Mouse (Mus musculus) liver, embryonic 12.5 days (tissue): ENCODE measurements around the gene Ikzf2. TPM values are rescaled to one million over a fixed set of nuclear protein-coding genes. Genes with fewer than 3 reads are reported as not detected.

ENCODE experiments used
- ATAC-seq: fragments of 200-750 bp; cut with Nextera tagmentation; 2 replicates; pipeline ENCODE4 v1.8.0; 2017; ENCODE audit warnings: moderate number of reproducible peaks, mild to moderate bottlenecking, moderate library complexity
- H3K27ac ChIP-seq: fragments of 300-500 bp; sonication (generic); 2 replicates; pipeline ENCODE4 v1.5.1; 2016; ENCODE audit warnings: mild to moderate bottlenecking
- H3K27me3 ChIP-seq: fragments of 300-500 bp; sonication (generic); replicated peaks from 2 replicates; pipeline ENCODE4 v1.6.1; 2016; ENCODE audit warnings: mild to moderate bottlenecking, moderate library complexity
- H3K36me3 ChIP-seq: fragments of 300-500 bp; sonication (generic); 2 replicates; pipeline ENCODE4 v1.6.1; 2016; ENCODE audit warnings: mild to moderate bottlenecking, moderate library complexity
- H3K4me1 ChIP-seq: fragments of 300-500 bp; sonication (generic); 2 replicates; pipeline ENCODE4 v1.6.1; 2016
- H3K4me2 ChIP-seq: fragments of 300-500 bp; sonication (generic); 2 replicates; pipeline ENCODE4 v1.6.1; 2016; ENCODE audit warnings: mild to moderate bottlenecking, moderate library complexity
- H3K4me3 ChIP-seq: fragments of 300-500 bp; sonication (generic); 2 replicates; pipeline ENCODE4 v1.5.1; 2016; ENCODE audit warnings: mild to moderate bottlenecking, moderate library complexity
- H3K9ac ChIP-seq: fragments of 300-500 bp; sonication (generic); 2 replicates; pipeline ENCODE4 v1.6.1; 2016; ENCODE audit warnings: mild to moderate bottlenecking, moderate library complexity
- H3K9me3 ChIP-seq: fragments of 300-500 bp; sonication (generic); replicated peaks from 2 replicates; pipeline ENCODE4 v1.6.1; 2016; ENCODE audit warnings: mild to moderate bottlenecking, moderate library complexity
- WGBS: fragments of 180-500 bp; shearing (Covaris S2); methylation state at CpG from one replicate; pipeline ENCODE4 v1.1.7; 2016; ENCODE audit not compliant: insufficient replicate concordance; 5-methylcytosine and 5-hydroxymethylcytosine counted together
- polyA plus RNA-seq: library from polyadenylated mRNA; unstranded; fragments of >200 nt; fragmentation: Nextera tagmentation; extraction: Ambion mirVana; gene quantifications from 2 replicates; pipeline ENCODE4 v1.2.1, GENCODE M21; 2016

The Ikzf2 gene
- polyA plus RNA-seq, 1 experiment from 2014 or later: 1.6 TPM

GRCm38 (mm10) chr1:69658051-69658450 lies 29.0 kb downstream of the Ikzf2 start:
- H3K27ac ChIP-seq: no peak overlapping the region
- ATAC-seq: no peak
- no peak overlapping the region for H3K4me3 ChIP-seq
- H3K36me3 ChIP-seq: no peaks in the 10 kb centered on the region
- WGBS: 58% methylated on average over 6 of the region's 6 CpGs
- no peaks in the 10 kb centered on the region for H3K9me3 ChIP-seq
- H3K9ac ChIP-seq: no peak overlapping the region
- H3K4me2 ChIP-seq: no peak overlapping the region
- H3K27me3 ChIP-seq: no peaks in the 10 kb centered on the region
- H3K4me1 ChIP-seq: peaks cover 29% of the 10 kb centered on the region

- Histone ChIP-seq H3K27ac (no peak overlapping the region), H3K9ac (no peak overlapping the region), H3K4me3 (no peak overlapping the region), H3K9me3 (no peaks in the 10 kb centered on the region), H3K36me3 (no peaks in the 10 kb centered on the region), H3K4me2 (peak overlapping the region; percentile 50), H3K27me3 (no peaks in the 10 kb centered on the region), H3K4me1 (peaks cover 29% of the 10 kb centered on the region)
- no peak for ATAC-seq
- 54% methylated on average over 3 of the region's 3 CpGs for WGBS
Measured at GRCm38 (mm10) chr1:69657455-69657854, 29.6 kb downstream of the Ikzf2 start.

GRCm38 (mm10) chr1:69656929-69657328 lies 30.1 kb downstream of the Ikzf2 start:
- Histone ChIP-seq H3K36me3 (no peaks in the 10 kb centered on the region), H3K4me3 (peak overlapping the region; percentile 4; the same call in 1 of the 2 replicates), H3K27me3 (no peaks in the 10 kb centered on the region), H3K9ac (peak overlapping the region; percentile 17; the same call in 1 of the 2 replicates), H3K4me2 (peak overlapping the region; percentile 50), H3K4me1 (peaks cover 29% of the 10 kb centered on the region), H3K27ac (no peak overlapping the region), H3K9me3 (no peaks in the 10 kb centered on the region)
- no peak for ATAC-seq
- 24% methylated on average over 16 of the region's 16 CpGs for WGBS

GRCm38 (mm10) chr1:69656047-69656782 lies 30.8 kb downstream of the Ikzf2 start:
- 26% methylated on average over 5 of the region's 5 CpGs for WGBS
- H3K27ac ChIP-seq: no peak overlapping the region
- peaks cover 29% of the 10 kb centered on the region for H3K4me1 ChIP-seq
- H3K27me3 ChIP-seq: no peaks in the 10 kb centered on the region
- no peaks in the 10 kb centered on the region for H3K9me3 ChIP-seq
- H3K9ac ChIP-seq: no peak overlapping the region
- H3K36me3 ChIP-seq: no peaks in the 10 kb centered on the region
- peak overlapping the region; percentile 6; the same call in 1 of the 2 replicates for H3K4me2 ChIP-seq
- no peak overlapping the region for H3K4me3 ChIP-seq
- ATAC-seq: no peak

- Histone ChIP-seq H3K9me3 (no peaks in the 10 kb centered on the region), H3K36me3 (no peaks in the 10 kb centered on the region), H3K27me3 (no peaks in the 10 kb centered on the region), H3K9ac (no peak overlapping the region), H3K4me2 (no peak overlapping the region), H3K4me3 (no peak overlapping the region), H3K4me1 (peaks cover 29% of the 10 kb centered on the region), H3K27ac (no peak overlapping the region)
- ATAC-seq: no peak
- WGBS: 55% methylated on average over 5 of the region's 5 CpGs
Measured at GRCm38 (mm10) chr1:69655368-69655767, 31.7 kb downstream of the Ikzf2 start.

- Histone ChIP-seq H3K27me3 (no peaks in the 10 kb centered on the region), H3K27ac (no peak overlapping the region), H3K4me2 (no peak overlapping the region), H3K4me1 (peaks cover 29% of the 10 kb centered on the region), H3K36me3 (no peaks in the 10 kb centered on the region), H3K9me3 (no peaks in the 10 kb centered on the region), H3K9ac (no peak overlapping the region), H3K4me3 (no peak overlapping the region)
- ATAC-seq: peak; percentile 18; the same call in 1 of the 2 replicates
- WGBS: 27% methylated on average over 1 of the region's 1 CpGs
Measured at GRCm38 (mm10) chr1:69654955-69655354, 32.1 kb downstream of the Ikzf2 start.

GRCm38 (mm10) chr1:69653419-69653818 lies 33.6 kb downstream of the Ikzf2 start:
- 61% methylated on average over 2 of the region's 2 CpGs for WGBS
- no peak overlapping the region for H3K27ac ChIP-seq
- ATAC-seq: no peak
- H3K9me3 ChIP-seq: no peaks in the 10 kb centered on the region
- peaks cover 29% of the 10 kb centered on the region for H3K4me1 ChIP-seq
- H3K9ac ChIP-seq: no peak overlapping the region
- H3K4me2 ChIP-seq: no peak overlapping the region
- no peaks in the 10 kb centered on the region for H3K27me3 ChIP-seq
- no peaks in the 10 kb centered on the region for H3K36me3 ChIP-seq
- H3K4me3 ChIP-seq: no peak overlapping the region

- Histone ChIP-seq H3K9ac (no peak overlapping the region), H3K27ac (no peak overlapping the region), H3K4me3 (no peak overlapping the region), H3K9me3 (no peaks in the 10 kb centered on the region), H3K4me1 (no peaks in the 10 kb centered on the region), H3K27me3 (no peaks in the 10 kb centered on the region), H3K4me2 (no peak overlapping the region), H3K36me3 (no peaks in the 10 kb centered on the region)
- no peak for ATAC-seq
- WGBS: 39% methylated on average over 4 of the region's 4 CpGs
Measured at GRCm38 (mm10) chr1:69643138-69643537, 43.9 kb downstream of the Ikzf2 start.

GRCm38 (mm10) chr1:69641986-69642385 lies 45.1 kb downstream of the Ikzf2 start:
- Histone ChIP-seq H3K27me3 (no peaks in the 10 kb centered on the region), H3K4me1 (no peaks in the 10 kb centered on the region), H3K9me3 (no peaks in the 10 kb centered on the region), H3K9ac (no peak overlapping the region), H3K36me3 (no peaks in the 10 kb centered on the region), H3K4me2 (no peak overlapping the region), H3K27ac (no peak overlapping the region), H3K4me3 (no peak overlapping the region)
- no peak for ATAC-seq
- 74% methylated on average over 6 of the region's 6 CpGs for WGBS

GRCm38 (mm10) chr1:69638321-69638720 lies 48.7 kb downstream of the Ikzf2 start:
- 58% methylated on average over 8 of the region's 8 CpGs for WGBS
- Histone ChIP-seq H3K9me3 (no peaks in the 10 kb centered on the region), H3K27me3 (no peaks in the 10 kb centered on the region), H3K4me3 (no peak overlapping the region), H3K9ac (no peak overlapping the region), H3K36me3 (no peaks in the 10 kb centered on the region), H3K4me1 (no peaks in the 10 kb centered on the region), H3K27ac (no peak overlapping the region), H3K4me2 (no peak overlapping the region)
- no peak for ATAC-seq

- 38% methylated on average over 3 of the region's 3 CpGs for WGBS
- H3K9me3 ChIP-seq: no peaks in the 10 kb centered on the region
- no peaks in the 10 kb centered on the region for H3K4me1 ChIP-seq
- H3K9ac ChIP-seq: no peak overlapping the region
- H3K27me3 ChIP-seq: no peaks in the 10 kb centered on the region
- H3K36me3 ChIP-seq: no peaks in the 10 kb centered on the region
- no peak for ATAC-seq
- no peak overlapping the region for H3K4me2 ChIP-seq
- no peak overlapping the region for H3K4me3 ChIP-seq
- H3K27ac ChIP-seq: no peak overlapping the region
Measured at GRCm38 (mm10) chr1:69637907-69638306, 49.1 kb downstream of the Ikzf2 start.

GRCm38 (mm10) chr1:69634259-69634658 lies 52.8 kb downstream of the Ikzf2 start:
- peaks cover 5% of the 10 kb centered on the region for H3K4me1 ChIP-seq
- no peak overlapping the region for H3K27ac ChIP-seq
- H3K36me3 ChIP-seq: no peaks in the 10 kb centered on the region
- 81% methylated on average over 2 of the region's 2 CpGs for WGBS
- H3K9me3 ChIP-seq: no peaks in the 10 kb centered on the region
- H3K27me3 ChIP-seq: no peaks in the 10 kb centered on the region
- no peak overlapping the region for H3K4me3 ChIP-seq
- no peak for ATAC-seq
- H3K9ac ChIP-seq: no peak overlapping the region
- H3K4me2 ChIP-seq: no peak overlapping the region

GRCm38 (mm10) chr1:69630508-69630907 lies 56.5 kb downstream of the Ikzf2 start:
- peaks cover 5% of the 10 kb centered on the region for H3K4me1 ChIP-seq
- peak; percentile 47; the same call in 1 of the 2 replicates for ATAC-seq
- WGBS: 24% methylated on average over 6 of the region's 6 CpGs

More at GRCm38 (mm10) chr1:69630508-69630907, 56.5 kb downstream of the Ikzf2 start:
- Histone ChIP-seq H3K36me3 (no peaks in the 10 kb centered on the region), H3K9me3 (no peaks in the 10 kb centered on the region), H3K4me3 (no peak overlapping the region), H3K27ac (no peak overlapping the region), H3K9ac (no peak overlapping the region), H3K27me3 (no peaks in the 10 kb centered on the region), H3K4me2 (no peak overlapping the region)
